Mouse (Mus musculus) left cerebral cortex, postnatal 4 days (tissue): ENCODE results near the gene Pfn1. TPM values are rescaled to one million over a fixed set of nuclear protein-coding genes. Genes with fewer than 3 reads are reported as not detected.
A peak's percentile ranks its signal among the peaks of the same experiment; 100 is the strongest.

Experiments
- DNase-seq: peaks from one replicate; pipeline ENCODE4 v3.0.0-alpha.2; 2022
- intact Hi-C: fragments of 180-260 bp; cut with DNase I; formaldehyde crosslinking; loops from one replicate; pipeline ENCODE4 v1.15.1; 2025
- total RNA-seq, 2 experiments: library from RNA; stranded (reverse); gene quantifications; 2 replicates each; pipeline ENCODE4 v1.2.3; 2021

Gene Pfn1
- total RNA-seq, 2 experiments from 2014 or later = 319 to 321 TPM

GRCm38 (mm10) chr11:70639976-70640375 is 14.5 kb downstream of the Pfn1 start:
- DNase-seq = no peak
- intact Hi-C loops = no loop called here

GRCm38 (mm10) chr11:70638714-70639278 is 15.6 kb downstream of the Pfn1 start, which contains the start of gene Gp1ba:
Gene Gp1ba (plus strand): TSS chr11:70639122.
- intact Hi-C loops = no loop called here
- no peak for DNase-seq

GRCm38 (mm10) chr11:70638293-70638692 is 16.2 kb downstream of the Pfn1 start:
- intact Hi-C loops = no loop called here
- DNase-seq = no peak

GRCm38 (mm10) chr11:70637764-70638163 is 16.7 kb downstream of the Pfn1 start:
- intact Hi-C loops = no loop called here
- no peak for DNase-seq

GRCm38 (mm10) chr11:70635601-70636000 is 18.8 kb downstream of the Pfn1 start:
- no peak for DNase-seq
- intact Hi-C loops = no loop called here

- intact Hi-C loops = no loop called here
- no peak for DNase-seq
Measured at GRCm38 (mm10) chr11:70630129-70630528, 24.3 kb downstream of the Pfn1 start.

- DNase-seq = no peak
- intact Hi-C loops = no loop called here
Measured at GRCm38 (mm10) chr11:70629557-70629956, 24.9 kb downstream of the Pfn1 start.

- intact Hi-C loops = no loop called here
- no peak for DNase-seq
Measured at GRCm38 (mm10) chr11:70628431-70628830, 26.0 kb downstream of the Pfn1 start.

- intact Hi-C loops = no loop called here
- DNase-seq = no peak
Measured at GRCm38 (mm10) chr11:70626877-70627276, 27.6 kb downstream of the Pfn1 start.

GRCm38 (mm10) chr11:70625473-70625872 is 29.0 kb downstream of the Pfn1 start:
- intact Hi-C loops = no loop called here
- peak; percentile 58 for DNase-seq

- no peak for DNase-seq
- intact Hi-C loops = no loop called here
Measured at GRCm38 (mm10) chr11:70623053-70623742, 31.2 kb downstream of the Pfn1 start.

GRCm38 (mm10) chr11:70621972-70622814 is 32.3 kb downstream of the Pfn1 start:
- intact Hi-C loops = no loop called here

GRCm38 (mm10) chr11:70619101-70619500 is 35.3 kb downstream of the Pfn1 start, which contains the start of gene Chrne:
Gene Chrne (minus strand): TSS chr11:70619216.
- DNase-seq = no peak
- intact Hi-C loops = loop anchor here (10.0 kb wide), 1 partner anchor 136 kb away; no protein-coding TSS in a partner anchor

More at GRCm38 (mm10) chr11:70621972-70622814, 32.3 kb downstream of the Pfn1 start:
- no peak for DNase-seq

GRCm38 (mm10) chr11:70615516-70616093 is 38.8 kb downstream of the Pfn1 start, which contains the start of gene 4930544D05Rik:
Gene 4930544D05Rik (plus strand): TSS chr11:70615848.
- peak; percentile 31 for DNase-seq
- intact Hi-C loops = loop anchor here (10.0 kb wide), 1 partner anchor 139 kb away; no protein-coding TSS in a partner anchor

GRCm38 (mm10) chr11:70615074-70615473 is 39.4 kb downstream of the Pfn1 start:
- intact Hi-C loops = loop anchor here (10.0 kb wide), 1 partner anchor 140 kb away; no protein-coding TSS in a partner anchor
- no peak for DNase-seq

- DNase-seq = no peak
- intact Hi-C loops = loop anchor here (10.0 kb wide), 1 partner anchor 142 kb away; no protein-coding TSS in a partner anchor
Measured at GRCm38 (mm10) chr11:70612505-70612904, 41.9 kb downstream of the Pfn1 start.

- intact Hi-C loops = loop anchor here (10.0 kb wide), 1 partner anchor 144 kb away; no protein-coding TSS in a partner anchor
Measured at GRCm38 (mm10) chr11:70610752-70611151, 43.7 kb downstream of the Pfn1 start.

GRCm38 (mm10) chr11:70608381-70609066 is 45.9 kb downstream of the Pfn1 start:
- peak; percentile 29 for DNase-seq
- intact Hi-C loops = loop anchor here (10.0 kb wide), 1 partner anchor 164 kb away; no protein-coding TSS in a partner anchor

More at GRCm38 (mm10) chr11:70610752-70611151, 43.7 kb downstream of the Pfn1 start:
- DNase-seq = no peak

- no peak for DNase-seq
- intact Hi-C loops = loop anchor here (10.0 kb wide), 1 partner anchor 163 kb away; no protein-coding TSS in a partner anchor
Measured at GRCm38 (mm10) chr11:70607611-70608010, 46.8 kb downstream of the Pfn1 start.

GRCm38 (mm10) chr11:70606717-70607116 is 47.7 kb downstream of the Pfn1 start:
- intact Hi-C loops = loop anchor here (10.0 kb wide), 1 partner anchor 162 kb away; no protein-coding TSS in a partner anchor
- no peak for DNase-seq
